Mouse (Mus musculus) adipocyte (in vitro differentiated cells): ENCODE measurements at regions not wholly inside any gene's neighbourhood (a gene's known extent, or its start where the extent isn't known, plus 50 kb on each side); places are given as distances from the start of the nearest gene placed in this dataset.
A peak's percentile ranks its signal among the peaks of the same experiment; 100 is the strongest.

Experiments
- DNase-seq: peaks from one replicate; pipeline ENCODE4 v3.0.0-alpha.2; 2016; ENCODE audit warnings: low spot score

GRCm38 (mm10) chrX:12219474-12219873 is 59.3 kb upstream of the Bcor start:
- DNase-seq = no peak

- no peak for DNase-seq
Observed at GRCm38 (mm10) chrX:12224314-12224713, 64.2 kb upstream of the Bcor start.

- DNase-seq = no peak
Observed at GRCm38 (mm10) chrX:12225116-12225891, 65.1 kb upstream of the Bcor start.

GRCm38 (mm10) chrX:12225892-12226206 is 65.7 kb upstream of the Bcor start:
- no peak for DNase-seq

- DNase-seq = peak; percentile 58
Observed at GRCm38 (mm10) chrX:12240505-12241011, 80.4 kb upstream of the Bcor start.

- peak; percentile 45 for DNase-seq
Observed at GRCm38 (mm10) chrX:12241751-12242150, 81.6 kb upstream of the Bcor start.

- DNase-seq = no peak
Observed at GRCm38 (mm10) chrX:12249071-12249470, 88.9 kb upstream of the Bcor start.

GRCm38 (mm10) chrX:12249911-12250310 is 89.8 kb upstream of the Bcor start:
- peak; percentile 52 for DNase-seq

GRCm38 (mm10) chrX:12251853-12252679 is 91.9 kb upstream of the Bcor start:
- peak; percentile 87 for DNase-seq

GRCm38 (mm10) chrX:12252680-12253021 is 92.5 kb upstream of the Bcor start:
- no peak for DNase-seq

GRCm38 (mm10) chrX:12256758-12257157 is 96.6 kb upstream of the Bcor start:
- no peak for DNase-seq

- DNase-seq = no peak
Observed at GRCm38 (mm10) chrX:12263834-12264233, 103.7 kb upstream of the Bcor start.

- no peak for DNase-seq
Observed at GRCm38 (mm10) chrX:12284741-12285140, 124.6 kb upstream of the Bcor start.

GRCm38 (mm10) chrX:12285141-12285540 is 125.0 kb upstream of the Bcor start:
- no peak for DNase-seq

- DNase-seq = no peak
Observed at GRCm38 (mm10) chrX:12285976-12286909, 126.1 kb upstream of the Bcor start.

GRCm38 (mm10) chrX:12286910-12287522 is 126.9 kb upstream of the Bcor start:
- DNase-seq = no peak

GRCm38 (mm10) chrX:12287656-12288561 is 127.8 kb upstream of the Bcor start:
- DNase-seq = no peak

GRCm38 (mm10) chrX:12288562-12289117 is 128.5 kb upstream of the Bcor start:
- no peak for DNase-seq

GRCm38 (mm10) chrX:12293146-12293545 is 133.0 kb upstream of the Bcor start:
- DNase-seq = no peak

GRCm38 (mm10) chrX:12294452-12294851 is 134.3 kb upstream of the Bcor start:
- no peak for DNase-seq
